Comparison of ENCODE assay signal across 13 mouse cellular contexts in the genomic region with DNA sequence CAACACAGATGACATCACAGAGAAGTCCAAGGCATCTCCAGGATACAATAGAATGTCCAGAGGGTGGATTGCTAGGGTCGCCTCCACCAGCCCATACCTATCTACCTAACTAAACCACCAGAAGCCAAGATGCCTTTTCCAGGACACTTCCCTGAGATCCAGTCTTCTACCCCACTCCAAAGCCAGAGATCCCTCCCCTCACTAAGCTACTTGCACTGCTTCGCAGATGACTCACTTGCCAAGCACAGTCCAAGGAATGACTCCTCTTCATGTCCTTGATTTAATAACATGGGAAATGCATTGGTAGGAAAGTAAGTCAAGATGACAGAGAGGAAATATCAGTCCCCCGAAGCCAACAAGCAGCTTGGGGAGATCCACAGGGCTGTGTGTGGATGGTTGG.
"Had no signal": no experiment of that assay in that cellular context is flagged by ENCODE, and none has a peak within 500 bp of the region (broad histone marks: within the 10 kb centered on the region; RNA-seq: fewer than 3 reads in every experiment).

No protein-coding gene starts in this region.

- ATAC-seq: lung, postnatal 0 days; midbrain, embryonic 13.5 days; midbrain, embryonic 15.5 days had no signal

- DNase-seq: liver, postnatal 0 days; lung, adult 2 months; lung, postnatal 14 days; lung, postnatal 36 days; right cerebral cortex, postnatal 14 days; right cerebral cortex, postnatal 4 days; spleen, adult 18-20 months; thymus, adult 18-20 months; thymus, postnatal 14 days; thymus, postnatal 36 days had no signal
